Mouse (Mus musculus): ENCODE measurements around the gene Srgap2. TPM values are rescaled to one million over a fixed set of nuclear protein-coding genes. Genes with fewer than 3 reads are reported as not detected.

Srgap2 gene
- total and polyA plus RNA-seq, 2 experiments from 2014 or later = 24.5 to 69.3 TPM

DNA sequence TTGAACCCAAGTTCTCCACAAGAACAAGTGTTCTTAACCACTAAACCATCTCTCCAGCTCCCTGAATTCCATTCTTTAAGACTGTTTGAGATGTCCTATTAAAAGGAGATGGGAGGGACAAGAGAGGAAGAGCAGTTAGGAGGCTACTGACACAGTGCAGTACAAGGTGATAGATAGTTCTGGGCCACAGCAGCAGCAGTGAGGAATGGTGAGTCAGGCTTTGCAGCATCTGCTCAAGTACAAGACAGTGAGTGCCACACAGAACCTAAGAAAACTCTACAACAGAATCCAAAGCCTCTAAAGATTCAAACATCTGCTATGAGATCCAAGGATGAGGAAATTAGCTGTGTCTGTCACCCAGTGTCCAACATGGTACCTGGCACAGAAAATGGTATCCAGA is 51.8 kb downstream of the Srgap2 start:
- H3K4me1 ChIP-seq (ENCODE audit: insufficient read depth, low read length) = peaks cover 4% of the 10 kb centered on the region; the same call in 1 of the 2 replicates
- H3K9me3 ChIP-seq (ENCODE audit: low read length) = no peaks in the 10 kb centered on the region
- DNase-seq (ENCODE audit: low spot score) (no peak), ATAC-seq (no peak)
- H3K27me3 ChIP-seq (ENCODE audit: insufficient read depth, low read length) = no peaks in the 10 kb centered on the region
- no peaks in the 10 kb centered on the region for H3K36me3 ChIP-seq (ENCODE audit: insufficient read depth, low read length)
- no peak overlapping the region for H3K4me3 ChIP-seq (ENCODE audit: low read length)
- no peak overlapping the region for H3K27ac ChIP-seq
- H3K4me2 ChIP-seq (ENCODE audit: low read depth, low read length) = no peak overlapping the region
- TF ChIP-seq CTCF (IDR thresholded peaks at IDR 0.05; ENCODE audit: low read depth) = no peak
- no peak overlapping the region for H3K9ac ChIP-seq (replicated peaks; ENCODE audit: low read length)

- H3K4me2 ChIP-seq (ENCODE audit: low read depth, low read length) = no peak overlapping the region
- no peaks in the 10 kb centered on the region for H3K27me3 ChIP-seq (ENCODE audit: insufficient read depth, low read length)
- ATAC-seq = no peak
- no peaks in the 10 kb centered on the region for H3K9me3 ChIP-seq (ENCODE audit: low read length)
- no peaks in the 10 kb centered on the region for H3K36me3 ChIP-seq (ENCODE audit: insufficient read depth, low read length)
- peaks cover 4% of the 10 kb centered on the region; the same call in 1 of the 2 replicates for H3K4me1 ChIP-seq (ENCODE audit: insufficient read depth, low read length)
- H3K9ac ChIP-seq (replicated peaks; ENCODE audit: low read length) = no peak overlapping the region
- H3K27ac ChIP-seq = no peak overlapping the region
- TF ChIP-seq CTCF (IDR thresholded peaks at IDR 0.05; ENCODE audit: low read depth) = no peak
- DNase-seq (ENCODE audit: low spot score) = peak; percentile 27
- H3K4me3 ChIP-seq (ENCODE audit: low read length) = no peak overlapping the region
These were observed 53.5 kb downstream of the Srgap2 start for GRCm38 (mm10) chr1:131473631-131474118.

DNA sequence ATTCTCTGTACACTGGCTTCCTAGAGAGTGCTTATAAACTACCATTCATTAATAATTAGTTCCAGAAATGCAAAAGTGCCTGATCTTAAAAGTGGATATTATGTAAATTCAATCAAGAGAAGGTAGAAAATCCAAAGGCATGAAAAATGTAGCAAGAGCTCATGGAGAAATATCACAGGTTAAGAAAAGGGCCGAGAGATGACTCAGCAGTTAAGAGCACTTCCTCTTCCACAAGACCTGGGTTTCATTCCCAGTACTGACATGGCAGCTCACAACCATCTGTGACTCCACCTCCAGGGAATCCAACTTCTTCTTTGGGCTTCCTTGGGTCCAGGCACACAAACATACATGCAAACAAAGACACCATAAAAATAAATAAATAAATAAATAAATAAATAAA is 56.6 kb downstream of the Srgap2 start:
- DNase-seq (ENCODE audit: low spot score) (no peak), ATAC-seq (no peak)
- 86% methylated on average over 1 of the region's 1 CpGs for WGBS
- Histone ChIP-seq H3K4me1 (ENCODE audit: insufficient read depth, low read length) (peaks cover 10% of the 10 kb centered on the region), H3K27ac (no peak overlapping the region), H3K4me2 (ENCODE audit: low read depth, low read length) (no peak overlapping the region), H3K9ac (replicated peaks; ENCODE audit: low read length) (no peak overlapping the region), H3K36me3 (ENCODE audit: insufficient read depth, low read length) (no peaks in the 10 kb centered on the region), H3K27me3 (ENCODE audit: insufficient read depth, low read length) (no peaks in the 10 kb centered on the region), H3K9me3 (ENCODE audit: low read length) (no peaks in the 10 kb centered on the region), H3K4me3 (ENCODE audit: low read length) (no peak overlapping the region)
- TF ChIP-seq CTCF (IDR thresholded peaks at IDR 0.05; ENCODE audit: low read depth) = no peak

- Histone ChIP-seq H3K4me1 (ENCODE audit: insufficient read depth, low read length) (peaks cover 13% of the 10 kb centered on the region), H3K4me2 (ENCODE audit: low read depth, low read length) (no peak overlapping the region), H3K9ac (replicated peaks; ENCODE audit: low read length) (no peak overlapping the region), H3K9me3 (ENCODE audit: low read length) (no peaks in the 10 kb centered on the region), H3K4me3 (ENCODE audit: low read length) (no peak overlapping the region), H3K36me3 (ENCODE audit: insufficient read depth, low read length) (no peaks in the 10 kb centered on the region), H3K27ac (no peak overlapping the region), H3K27me3 (ENCODE audit: insufficient read depth, low read length) (no peaks in the 10 kb centered on the region)
- DNase-seq (ENCODE audit: low spot score) = no peak
- no peak for ATAC-seq
- TF ChIP-seq CTCF (IDR thresholded peaks at IDR 0.05; ENCODE audit: low read depth) = no peak
- WGBS = 83% methylated on average over 4 of the region's 4 CpGs
These were observed 61.3 kb downstream of the Srgap2 start for GRCm38 (mm10) chr1:131465855-131466254.

DNA sequence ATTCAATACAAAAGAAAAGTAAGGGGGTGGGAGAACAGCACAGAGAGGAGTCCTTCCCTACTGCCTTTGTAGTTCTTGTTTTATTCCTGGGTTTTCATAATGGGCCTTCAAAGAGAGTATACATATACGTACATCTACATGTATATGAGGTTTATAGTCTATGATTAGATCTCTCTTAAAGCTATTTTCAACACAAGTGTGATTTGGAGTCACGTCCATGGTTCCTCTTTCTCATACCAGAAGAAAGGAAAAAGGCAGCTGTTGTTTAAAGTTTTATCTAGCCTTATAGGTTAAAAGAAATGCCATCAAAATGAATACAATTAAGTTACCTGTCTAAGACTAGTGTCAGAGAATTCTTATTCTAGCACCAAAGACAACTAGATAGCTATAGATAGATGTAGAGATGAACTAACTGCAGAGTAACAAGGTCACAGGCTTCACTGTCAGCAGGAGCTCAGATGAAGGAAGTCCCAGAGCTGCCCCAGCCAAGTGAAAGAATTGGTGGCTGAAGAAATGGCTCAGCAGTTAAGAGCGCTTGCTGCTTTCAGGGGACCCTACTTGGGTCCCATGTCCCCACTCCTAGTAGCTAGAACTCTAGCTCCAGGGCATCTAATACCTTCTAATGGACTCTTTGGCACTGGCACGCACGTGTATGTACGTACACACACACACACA is 63.1 kb downstream of the Srgap2 start:
- ATAC-seq = no peak
- Histone ChIP-seq H3K9me3 (ENCODE audit: low read length) (no peaks in the 10 kb centered on the region), H3K4me1 (ENCODE audit: insufficient read depth, low read length) (peaks cover 14% of the 10 kb centered on the region), H3K36me3 (ENCODE audit: insufficient read depth, low read length) (no peaks in the 10 kb centered on the region), H3K4me2 (ENCODE audit: low read depth, low read length) (no peak overlapping the region), H3K4me3 (ENCODE audit: low read length) (no peak overlapping the region), H3K9ac (replicated peaks; ENCODE audit: low read length) (no peak overlapping the region), H3K27me3 (ENCODE audit: insufficient read depth, low read length) (no peaks in the 10 kb centered on the region), H3K27ac (no peak overlapping the region)
- DNase-seq (ENCODE audit: low spot score) = no peak
- TF ChIP-seq CTCF (IDR thresholded peaks at IDR 0.05; ENCODE audit: low read depth) = no peak
- WGBS = 87% methylated on average over 6 of the region's 6 CpGs

DNA sequence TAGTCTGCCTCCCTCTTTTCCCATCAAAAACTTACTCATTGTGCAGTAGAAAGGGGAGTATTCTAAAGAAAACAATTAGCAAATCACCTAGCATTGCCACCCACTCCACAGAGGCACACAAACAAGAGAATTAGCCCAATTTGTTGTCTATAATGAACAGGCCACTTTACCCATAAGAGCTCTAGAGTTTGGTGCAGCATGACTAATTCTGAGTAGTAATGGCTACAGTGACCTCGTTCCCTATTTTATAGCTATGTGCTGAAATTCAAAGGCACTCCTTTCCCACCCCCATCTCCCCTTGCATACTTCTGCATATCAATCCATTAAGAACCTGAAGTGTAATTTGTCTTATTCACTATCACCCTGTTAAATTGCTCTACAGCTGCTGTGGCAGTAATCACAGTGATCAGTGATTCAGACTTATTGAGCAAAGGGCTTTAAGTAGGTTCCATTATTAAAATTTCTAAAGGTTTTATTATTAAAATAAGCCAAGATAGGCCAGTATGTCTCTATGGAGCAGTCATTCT is 64.5 kb downstream of the Srgap2 start:
- Histone ChIP-seq H3K27ac (no peak overlapping the region), H3K27me3 (ENCODE audit: insufficient read depth, low read length) (no peaks in the 10 kb centered on the region), H3K9ac (replicated peaks; ENCODE audit: low read length) (no peak overlapping the region), H3K4me3 (ENCODE audit: low read length) (no peak overlapping the region), H3K36me3 (ENCODE audit: insufficient read depth, low read length) (no peaks in the 10 kb centered on the region), H3K4me1 (ENCODE audit: insufficient read depth, low read length) (peaks cover 14% of the 10 kb centered on the region), H3K9me3 (ENCODE audit: low read length) (no peaks in the 10 kb centered on the region), H3K4me2 (ENCODE audit: low read depth, low read length) (no peak overlapping the region)
- ATAC-seq = no peak
- DNase-seq (ENCODE audit: low spot score) = no peak
- no peak for TF ChIP-seq CTCF (IDR thresholded peaks at IDR 0.05; ENCODE audit: low read depth)
- WGBS = 67% methylated on average over 1 of the region's 1 CpGs

DNA sequence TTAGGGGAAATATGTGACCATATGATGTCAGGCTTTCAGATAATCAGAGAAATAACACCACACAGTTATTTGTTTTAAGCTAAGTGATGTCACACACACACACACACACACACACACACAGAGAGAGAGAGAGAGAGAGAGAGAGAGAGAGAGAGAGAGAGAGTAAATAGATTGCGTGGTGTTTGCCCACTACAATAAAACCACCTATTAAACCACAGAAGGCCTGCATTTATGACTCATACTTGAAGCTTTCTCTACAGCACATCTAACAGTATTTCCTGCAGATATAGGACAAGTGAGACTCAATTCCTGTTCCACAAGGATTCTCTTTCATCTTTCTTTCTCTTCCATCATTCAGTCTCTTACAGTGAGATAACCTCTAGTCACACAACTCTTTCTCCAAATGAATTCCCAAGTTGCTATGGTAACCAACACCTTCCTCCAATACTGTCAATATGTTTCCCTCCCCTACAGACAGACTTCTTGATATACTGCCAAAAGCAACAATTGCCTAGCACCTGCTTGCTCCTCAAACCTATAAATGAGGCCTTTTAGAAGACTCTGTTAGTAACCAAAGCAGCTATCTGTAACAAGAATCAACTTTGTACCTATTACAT is 66.1 kb downstream of the Srgap2 start:
- TF ChIP-seq CTCF (IDR thresholded peaks at IDR 0.05; ENCODE audit: low read depth) = no peak
- no peak for ATAC-seq

More for the DNA sequence above, 66.1 kb downstream of the Srgap2 start:
- no peak overlapping the region for H3K4me3 ChIP-seq (ENCODE audit: low read length)
- no peak overlapping the region for H3K4me2 ChIP-seq (ENCODE audit: low read depth, low read length)
- peaks cover 9% of the 10 kb centered on the region for H3K4me1 ChIP-seq (ENCODE audit: insufficient read depth, low read length)
- WGBS = 43% methylated on average over 1 of the region's 1 CpGs
- H3K36me3 ChIP-seq (ENCODE audit: insufficient read depth, low read length) = no peaks in the 10 kb centered on the region
- no peaks in the 10 kb centered on the region for H3K9me3 ChIP-seq (ENCODE audit: low read length)
- DNase-seq (ENCODE audit: low spot score) = peak; percentile 55
- H3K27ac ChIP-seq = no peak overlapping the region
- no peak overlapping the region for H3K9ac ChIP-seq (replicated peaks; ENCODE audit: low read length)
- H3K27me3 ChIP-seq (ENCODE audit: insufficient read depth, low read length) = no peaks in the 10 kb centered on the region
